ENCODE assay signal across 9 mouse cellular contexts in the genomic region with DNA sequence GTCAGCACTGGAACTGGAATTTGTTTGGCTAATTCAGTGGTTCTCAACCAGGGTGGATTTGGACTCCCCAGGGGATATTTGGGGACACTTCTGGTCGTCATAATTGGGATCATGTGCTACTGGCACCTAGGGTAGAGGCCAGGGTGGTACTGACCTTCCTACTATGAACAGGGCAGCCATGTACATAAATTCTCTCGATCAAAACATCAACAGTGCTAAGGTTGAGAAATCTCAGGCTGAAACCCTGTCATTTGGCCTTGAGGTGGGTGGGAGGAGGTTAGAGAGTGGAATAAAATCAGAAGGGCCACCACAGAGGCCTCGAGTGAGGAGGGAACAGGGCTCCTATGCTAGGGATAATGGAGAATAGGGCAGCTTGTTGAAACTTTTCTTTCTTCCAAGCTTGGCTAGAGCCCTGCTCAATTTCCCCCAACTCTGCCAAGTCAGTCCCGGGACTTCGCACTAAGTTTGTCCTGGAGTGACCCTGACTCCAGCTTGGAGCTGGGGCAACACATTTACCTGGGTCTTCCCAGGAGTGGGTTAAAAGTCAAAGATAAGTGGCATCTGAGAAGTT. TPM values are rescaled to one million over a fixed set of nuclear protein-coding genes. Genes with fewer than 3 reads are reported as not detected.
DNase-seq lines count a peak whose midpoint lies in the region; ATAC-seq lines count a peak whose summit lies in the region.
"Had no signal": no experiment of that assay in that cellular context is flagged by ENCODE, and none has a peak within 500 bp of the region (broad histone marks: within the 10 kb centered on the region; RNA-seq: fewer than 3 reads in every experiment).

No protein-coding gene starts in this region.

- H3K4me1 ChIP-seq in embryonic facial prominence, embryonic 12.5 days = peaks cover 39% of the 10 kb centered on the region
- H3K4me1 ChIP-seq in liver, embryonic 12.5 days = peaks cover 82% of the 10 kb centered on the region

- WGBS in embryonic facial prominence, embryonic 12.5 days = 70% methylated on average over 5 of the region's 5 CpGs
- 61% methylated on average over 5 of the region's 5 CpGs for WGBS in liver, embryonic 12.5 days (ENCODE audit: insufficient replicate concordance)

- peak overlapping the region; percentile 95 for H3K27ac ChIP-seq in embryonic facial prominence, embryonic 12.5 days
- H3K27ac ChIP-seq in liver, embryonic 12.5 days = peak overlapping the region; percentile 99

- ATAC-seq in embryonic facial prominence, embryonic 12.5 days (ENCODE audit: insufficient number of reproducible peaks, insufficient read depth, low FRiP score, low TSS enrichment) = no peak
- no peak for ATAC-seq in liver, embryonic 12.5 days

- H3K36me3 ChIP-seq in embryonic facial prominence, embryonic 12.5 days = no peaks in the 10 kb centered on the region
- peaks cover 11% of the 10 kb centered on the region for H3K36me3 ChIP-seq in liver, embryonic 12.5 days

- H3K27me3 ChIP-seq in embryonic facial prominence, embryonic 12.5 days = no peaks in the 10 kb centered on the region
- no peaks in the 10 kb centered on the region for H3K27me3 ChIP-seq in liver, embryonic 12.5 days (replicated peaks)

- H3K9ac ChIP-seq in embryonic facial prominence, embryonic 12.5 days = no peak overlapping the region; the same call in 1 of the 2 replicates
- H3K9ac ChIP-seq in liver, embryonic 12.5 days = peak overlapping the region; percentile 60

- H3K4me2 ChIP-seq in embryonic facial prominence, embryonic 12.5 days (replicated peaks) = no peak overlapping the region; the same call in 1 of the 2 replicates
- peak overlapping the region; percentile 94 for H3K4me2 ChIP-seq in liver, embryonic 12.5 days

- intact Hi-C loops in heart, postnatal 10 days (cut with DNase I) = loop anchor here (2.0 kb wide), 1 partner anchor 56 kb away; no protein-coding TSS in a partner anchor

- H3K4me3 ChIP-seq in embryonic facial prominence, embryonic 12.5 days = 0 out of 2 replicates have a peak overlapping the region, but pooled peaks have one; percentile 69
- peak overlapping the region; percentile 86 for H3K4me3 ChIP-seq in liver, embryonic 12.5 days

- peak; percentile 46 for DNase-seq in lung, postnatal 10 days
- no peak for DNase-seq in lung, postnatal 4 days
- DNase-seq in heart, postnatal 10 days = peak; percentile 74 to 75
- no peak for DNase-seq in ovary, postnatal 36 days (ENCODE audit: low spot score)
- DNase-seq in yolk sac, embryonic 10.5 days (ENCODE audit: low spot score) = no peak
- no peak for DNase-seq in layer of hippocampus, postnatal 25 days (ENCODE audit: extremely low spot score in 1 of 2, low spot score in 1 of 2)

- H3K9me3 ChIP-seq in embryonic facial prominence, embryonic 12.5 days = no peaks in the 10 kb centered on the region
- H3K9me3 ChIP-seq in liver, embryonic 12.5 days (replicated peaks) = no peaks in the 10 kb centered on the region

RNA-seq across cellular contexts. Expression of gene Tlcd2, which starts 2.3 kb away (rescaled TPM):
- 26.6 and 28.7 TPM in 2 replicates for polyA plus RNA-seq in embryonic facial prominence, embryonic 12.5 days (2016; fragmentation: Nextera tagmentation; extraction: Ambion mirVana)
- 1 to 10 TPM; 8.1 to 9.3 TPM for total RNA-seq in heart, postnatal 10 days (2021)
- polyA plus RNA-seq in liver, embryonic 12.5 days (2016; fragmentation: Nextera tagmentation; extraction: Ambion mirVana) = 19.6 and 21.4 TPM in 2 replicates
- under 1 TPM; 0.59 to 0.87 TPM for total RNA-seq in layer of hippocampus, postnatal 25 days (2021)

RNA-seq across cellular contexts. Expression of gene Wdr81, which starts 4.7 kb away (rescaled TPM):
- polyA plus RNA-seq in embryonic facial prominence, embryonic 12.5 days (2016; fragmentation: Nextera tagmentation; extraction: Ambion mirVana) = 7.0 and 7.1 TPM in 2 replicates
- total RNA-seq in heart, postnatal 10 days (2021) = 1 to 10 TPM; 7.8 to 8.3 TPM
- 24.8 and 25.0 TPM in 2 replicates for polyA plus RNA-seq in liver, embryonic 12.5 days (2016; fragmentation: Nextera tagmentation; extraction: Ambion mirVana)
- total RNA-seq in layer of hippocampus, postnatal 25 days (2021) = 10 to 100 TPM; 21.9 to 22.7 TPM

RNA-seq across cellular contexts. Expression of gene Serpinf2, which starts 19.8 kb away (rescaled TPM):
- 0.08 and 0.14 TPM in 2 replicates for polyA plus RNA-seq in embryonic facial prominence, embryonic 12.5 days (2016; fragmentation: Nextera tagmentation; extraction: Ambion mirVana)
- total RNA-seq in heart, postnatal 10 days (2021) = not detected
- 351 and 375 TPM in 2 replicates for polyA plus RNA-seq in liver, embryonic 12.5 days (2016; fragmentation: Nextera tagmentation; extraction: Ambion mirVana)
- total RNA-seq in layer of hippocampus, postnatal 25 days (2021) = under 1 TPM; 0.39 to 0.59 TPM

RNA-seq across cellular contexts. Expression of gene Prpf8, which starts 27.4 kb away (rescaled TPM):
- 74.2 and 76.5 TPM in 2 replicates for polyA plus RNA-seq in embryonic facial prominence, embryonic 12.5 days (2016; fragmentation: Nextera tagmentation; extraction: Ambion mirVana)
- total RNA-seq in heart, postnatal 10 days (2021) = 100 to 1,000 TPM; 103 to 109 TPM
- 46.6 and 47.9 TPM in 2 replicates for polyA plus RNA-seq in liver, embryonic 12.5 days (2016; fragmentation: Nextera tagmentation; extraction: Ambion mirVana)
- 100 to 1,000 TPM; 125 to 129 TPM for total RNA-seq in layer of hippocampus, postnatal 25 days (2021)

RNA-seq across cellular contexts. Expression of gene Serpinf1, which starts 36.7 kb away (rescaled TPM):
- 224 and 237 TPM in 2 replicates for polyA plus RNA-seq in embryonic facial prominence, embryonic 12.5 days (2016; fragmentation: Nextera tagmentation; extraction: Ambion mirVana)
- total RNA-seq in heart, postnatal 10 days (2021) = 10 to 100 TPM; 23.6 to 29.0 TPM
- 158 and 172 TPM in 2 replicates for polyA plus RNA-seq in liver, embryonic 12.5 days (2016; fragmentation: Nextera tagmentation; extraction: Ambion mirVana)
- 10 to 100 TPM; 16.0 to 16.8 TPM for total RNA-seq in layer of hippocampus, postnatal 25 days (2021)
- total RNA-seq: neutrophil, adult 5-6 weeks had no signal

Comparison
In these comparisons a context has a peak if more than half of its experiments do, and no peak if none do; other contexts are left out.
1. DNase-seq: peak in lung, postnatal 10 days (single experiment) and heart, postnatal 10 days (2 of 2); none in lung, postnatal 4 days (0 of 2), ovary, postnatal 36 days (single experiment), yolk sac, embryonic 10.5 days (single experiment) and layer of hippocampus, postnatal 25 days (0 of 2).
2. RNA of gene Tlcd2, which starts 2.3 kb away (total RNA-seq): 8.1 to 9.3 TPM in heart, postnatal 10 days; 0.59 to 0.87 TPM in layer of hippocampus, postnatal 25 days; every median in the first group is over 4 times any median in the second.